Mouse (Mus musculus) midbrain, embryonic 16.5 days (tissue): ENCODE results near the gene Hbb-bh1. TPM values are rescaled to one million over a fixed set of nuclear protein-coding genes. Genes with fewer than 3 reads are reported as not detected.
"Not testable (repeated sequence)": the region's sequence is repeated elsewhere in the genome, so short reads cannot be mapped to it uniquely, and the experiment has no call there.

ENCODE experiments used
- ATAC-seq: fragments of 200-750 bp; cut with Nextera tagmentation; 2 replicates; pipeline ENCODE4 v1.8.0; 2017; ENCODE audit warnings: moderate TSS enrichment
- H3K27ac ChIP-seq: fragments of 300-500 bp; sonication (generic); 2 replicates; pipeline ENCODE4 v1.5.1; 2014; ENCODE audit warnings: mild to moderate bottlenecking, low read length, mixed read lengths
- H3K27me3 ChIP-seq: fragments of 300-500 bp; sonication (generic); 2 replicates; pipeline ENCODE4 v1.6.1; 2014; ENCODE audit warnings: low read depth, low read length, mixed read lengths; ENCODE audit not compliant: control insufficient read depth, insufficient read depth
- H3K36me3 ChIP-seq: fragments of 300-500 bp; sonication (generic); 2 replicates; pipeline ENCODE4 v1.6.1; 2014; ENCODE audit warnings: mild to moderate bottlenecking, low read length, moderate library complexity, mixed read lengths; ENCODE audit not compliant: control insufficient read depth, insufficient read depth
- H3K4me1 ChIP-seq: fragments of 300-500 bp; sonication (generic); 2 replicates; pipeline ENCODE4 v1.6.1; 2014; ENCODE audit warnings: mild to moderate bottlenecking, low read length, mixed read lengths; ENCODE audit not compliant: control insufficient read depth, insufficient read depth
- H3K4me2 ChIP-seq: fragments of 300-500 bp; sonication (generic); 2 replicates; pipeline ENCODE4 v1.6.1; 2014; ENCODE audit warnings: mild to moderate bottlenecking, low read length, mixed read lengths
- H3K4me3 ChIP-seq: fragments of 300-500 bp; sonication (generic); 2 replicates; pipeline ENCODE4 v1.5.1; 2014; ENCODE audit warnings: low read depth, mild to moderate bottlenecking, low read length, moderate library complexity, mixed read lengths
- H3K9ac ChIP-seq: fragments of 300-500 bp; sonication (generic); 2 replicates; pipeline ENCODE4 v1.6.1; 2014; ENCODE audit warnings: low read depth, low read length, mixed read lengths
- H3K9me3 ChIP-seq: fragments of 300-500 bp; sonication (generic); replicated peaks from 2 replicates; pipeline ENCODE4 v1.6.1; 2014; ENCODE audit warnings: mild to moderate bottlenecking, low read length, mixed read lengths; ENCODE audit not compliant: control insufficient read depth, poor library complexity, severe bottlenecking
- WGBS: fragments of 180-500 bp; shearing (Covaris S2); extraction: QIAGEN DNeasy Blood & Tissue Kit; methylation state at CpG from one replicate; pipeline ENCODE4 v1.1.7; 2014; 5-methylcytosine and 5-hydroxymethylcytosine counted together
- polyA plus RNA-seq: library from polyadenylated mRNA; unstranded; fragments of >200 nt; fragmentation: Nextera tagmentation; extraction: Ambion mirVana; gene quantifications from 2 replicates; pipeline ENCODE4 v1.2.1, GENCODE M21; 2015

Hbb-bh1 gene
- polyA plus RNA-seq, 1 experiment from 2014 or later, result not detected

DNA sequence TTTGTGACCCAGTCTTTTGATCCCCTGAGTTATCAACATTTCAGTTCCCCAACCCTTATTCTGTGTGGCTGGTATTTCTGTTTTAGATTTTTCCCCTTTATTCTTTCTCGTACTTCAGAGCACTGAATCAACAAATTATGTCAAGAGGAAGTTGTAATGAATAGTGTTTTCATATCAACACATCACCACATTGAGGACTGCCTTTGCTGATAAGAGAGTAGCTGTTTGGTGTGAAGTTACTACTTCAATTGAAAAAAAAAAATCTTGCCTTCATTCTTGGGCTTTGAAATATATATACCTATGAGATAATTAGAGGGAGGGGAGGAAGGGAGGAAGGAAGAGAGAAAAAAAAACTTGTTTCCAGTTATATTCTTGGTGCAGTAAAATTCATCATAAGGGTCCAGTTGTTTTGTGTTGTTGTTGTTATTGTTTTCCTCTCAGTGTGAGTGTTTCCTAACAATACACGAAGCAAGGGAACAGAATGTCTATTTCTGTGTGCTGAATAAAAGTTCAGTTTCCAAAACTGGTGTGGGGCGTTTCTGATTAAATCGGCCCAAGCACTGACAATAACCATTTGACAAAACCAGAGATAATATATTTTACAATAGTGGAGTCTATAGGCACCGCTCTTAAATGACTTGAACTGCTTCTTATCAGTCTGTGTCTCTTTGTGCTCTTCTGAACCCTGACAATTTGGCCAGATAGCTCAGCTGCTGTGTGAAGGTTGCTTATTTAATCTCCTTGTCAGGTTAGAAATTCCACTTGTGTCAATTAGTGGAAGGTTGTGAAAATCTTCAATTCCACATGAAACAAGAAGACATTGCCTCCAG lies 33.8 kb downstream of the Hbb-bh1 start:
- WGBS, result 72% methylated on average over 5 of the region's 5 CpGs
- no peak for ATAC-seq
- no peaks in the 10 kb centered on the region for H3K27me3 ChIP-seq

DNA sequence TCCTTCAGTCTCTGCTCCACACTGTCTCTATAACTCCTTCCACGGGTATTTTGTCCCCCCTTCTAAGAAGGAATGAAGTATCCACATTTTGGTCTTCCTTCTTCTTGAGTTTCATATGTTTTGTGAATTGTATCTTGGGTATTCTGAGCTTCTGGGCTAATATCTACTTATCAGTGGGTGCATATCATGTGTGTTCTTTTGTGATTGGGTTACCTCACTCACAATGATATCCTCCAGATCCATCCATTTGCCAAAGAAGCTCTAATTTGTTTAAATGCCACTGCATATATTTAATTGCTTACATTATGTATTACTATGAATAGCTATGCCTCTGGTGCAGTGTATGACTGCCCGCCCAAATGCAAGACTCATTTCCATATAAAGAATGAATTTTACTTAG lies 34.8 kb downstream of the Hbb-bh1 start:
- not testable (repeated sequence) for H3K4me1 ChIP-seq, H3K4me3 ChIP-seq, H3K27me3 ChIP-seq, H3K9me3 ChIP-seq, H3K9ac ChIP-seq, H3K36me3 ChIP-seq, H3K4me2 ChIP-seq, H3K27ac ChIP-seq, ATAC-seq
- 80% methylated on average over 2 of the region's 2 CpGs for WGBS

More for the DNA sequence above, 33.8 kb downstream of the Hbb-bh1 start:
- Histone ChIP-seq H3K4me1 (no peaks in the 10 kb centered on the region), H3K9me3 (no peaks in the 10 kb centered on the region), H3K36me3 (no peaks in the 10 kb centered on the region), H3K4me2 (no peak overlapping the region), H3K4me3 (no peak overlapping the region), H3K9ac (no peak overlapping the region), H3K27ac (no peak overlapping the region)

DNA sequence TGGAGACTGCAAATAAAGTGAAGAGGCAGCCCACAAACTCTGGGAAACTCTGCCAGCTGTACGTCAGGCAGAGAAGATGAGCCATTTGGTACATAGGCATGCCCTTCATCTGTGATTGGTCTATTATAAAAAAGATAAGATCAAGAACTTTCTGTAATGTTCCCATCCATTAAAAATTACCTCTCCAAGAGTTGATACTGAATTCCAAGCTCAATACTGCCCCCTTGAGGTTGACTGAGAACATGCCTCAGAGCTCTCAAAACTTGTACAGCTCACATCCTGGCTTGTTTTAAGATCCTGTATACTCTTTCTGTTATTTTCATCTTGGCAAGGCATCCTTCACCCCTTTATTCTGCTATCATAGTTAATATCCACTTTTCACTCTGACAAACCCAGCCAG lies 36.1 kb downstream of the Hbb-bh1 start:
- Histone ChIP-seq H3K27ac (no peak overlapping the region), H3K9ac (no peak overlapping the region), H3K4me3 (no peak overlapping the region), H3K4me2 (no peak overlapping the region), H3K27me3 (no peaks in the 10 kb centered on the region), H3K36me3 (no peaks in the 10 kb centered on the region), H3K9me3 (no peaks in the 10 kb centered on the region), H3K4me1 (no peaks in the 10 kb centered on the region)
- WGBS, result 61% methylated on average over 1 of the region's 1 CpGs
- ATAC-seq, result no peak

DNA sequence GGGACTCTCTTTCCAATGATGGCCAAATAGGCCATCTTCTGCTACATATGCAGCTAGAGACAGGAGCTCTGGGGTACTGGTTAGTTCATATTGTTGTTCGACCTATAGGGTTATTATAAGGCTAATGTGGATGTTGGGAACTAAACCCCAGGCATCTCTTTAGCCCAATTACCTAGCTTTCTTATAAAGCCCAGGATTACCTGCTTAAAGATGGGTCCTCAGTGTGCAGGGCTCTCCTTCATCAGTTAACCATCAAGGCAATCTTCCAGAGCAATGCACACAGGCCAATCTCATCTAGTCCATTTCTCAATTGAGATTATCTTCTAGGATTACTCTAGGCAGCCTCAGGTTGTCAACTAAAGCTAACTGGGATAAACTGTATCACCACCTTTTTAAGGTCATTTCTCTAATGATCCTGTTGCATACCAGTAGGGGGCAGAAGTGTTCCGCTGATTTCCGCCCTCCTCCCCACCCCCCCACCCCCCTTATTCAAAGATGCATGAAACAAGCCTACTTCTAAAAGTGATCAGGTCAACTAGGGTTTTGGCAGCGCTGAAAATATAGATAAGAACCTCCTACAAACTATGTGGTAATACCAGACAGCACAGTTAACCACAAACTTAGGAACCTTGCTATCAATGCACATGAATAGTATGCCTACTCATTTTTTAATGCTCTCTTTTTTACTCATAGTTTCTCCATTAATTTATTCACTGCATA lies 50.1 kb downstream of the Hbb-bh1 start:
- Histone ChIP-seq H3K4me3 (no peak overlapping the region), H3K4me2 (no peak overlapping the region), H3K27ac (no peak overlapping the region), H3K27me3 (no peaks in the 10 kb centered on the region), H3K9me3 (no peaks in the 10 kb centered on the region), H3K4me1 (no peaks in the 10 kb centered on the region), H3K9ac (no peak overlapping the region), H3K36me3 (no peaks in the 10 kb centered on the region)
- no peak for ATAC-seq
- WGBS, result 19% methylated on average over 4 of the region's 4 CpGs

DNA sequence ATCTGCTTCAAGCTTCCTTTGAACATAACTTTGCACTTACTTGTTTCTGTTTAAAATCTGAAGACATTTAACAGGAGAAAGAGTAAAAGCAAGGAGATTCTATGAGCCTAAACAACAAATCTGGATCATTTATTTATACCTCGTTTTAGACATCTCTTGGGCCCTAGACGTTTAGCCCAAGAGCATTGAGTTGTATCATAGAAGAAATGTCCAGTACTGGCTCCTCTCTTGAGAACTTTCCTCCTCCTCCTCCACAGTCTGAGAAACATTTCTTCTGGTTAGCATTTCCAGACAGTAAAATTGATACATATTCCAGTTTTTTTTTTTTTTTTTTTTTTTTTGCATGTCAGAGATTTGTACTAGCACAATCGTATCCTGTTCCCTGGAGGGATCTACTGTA lies 51.2 kb downstream of the Hbb-bh1 start, which contains the start of gene Olfr67:
Olfr67 (minus strand) TSS at position 101 of the 400 bp plus-strand sequence.
- 86% methylated on average over 3 of the region's 3 CpGs for WGBS
- no peak within 1 kb of the TSS for H3K9ac ChIP-seq
- no peaks in the 10 kb centered on the region for H3K36me3 ChIP-seq
- H3K4me1 ChIP-seq, result no peaks in the 10 kb centered on the region
- no peaks in the 10 kb centered on the region for H3K27me3 ChIP-seq
- no peaks in the 10 kb centered on the region for H3K9me3 ChIP-seq
- H3K4me3 ChIP-seq, result no peak within 1 kb of the TSS
- no peak within 1 kb of the TSS for H3K4me2 ChIP-seq
- H3K27ac ChIP-seq, result no peak within 1 kb of the TSS
- no peak for ATAC-seq

Other genes with a start within 250 kb of the Hbb-bh1 start
- gene Olfr619, start 242.6 kb downstream of the Hbb-bh1 start, polyA plus RNA-seq, result not detected in 2 replicates
- gene Olfr620, start 230.6 kb downstream of the Hbb-bh1 start, polyA plus RNA-seq, result not detected in 2 replicates
- not detected in 2 replicates for gene Olfr622, start 200.5 kb downstream of the Hbb-bh1 start, polyA plus RNA-seq
- not detected in 2 replicates for gene Olfr623, start 179.5 kb downstream of the Hbb-bh1 start, polyA plus RNA-seq
- gene Olfr624, start 172.0 kb downstream of the Hbb-bh1 start, polyA plus RNA-seq, result not detected in 2 replicates
- gene Olfr625-ps1, start 160.4 kb downstream of the Hbb-bh1 start, polyA plus RNA-seq, result not detected in 2 replicates
- not detected in 2 replicates for gene Olfr243, start 128.5 kb downstream of the Hbb-bh1 start, polyA plus RNA-seq
- not detected in 2 replicates for gene Olfr628, start 112.8 kb downstream of the Hbb-bh1 start, polyA plus RNA-seq
- not detected in 2 replicates for gene Olfr629, start 98.2 kb downstream of the Hbb-bh1 start, polyA plus RNA-seq
- gene Olfr630, start 85.8 kb downstream of the Hbb-bh1 start, polyA plus RNA-seq, result not detected in 2 replicates
- not detected in 2 replicates for gene Olfr69, start 71.6 kb downstream of the Hbb-bh1 start, polyA plus RNA-seq
- not detected in 2 replicates for gene Olfr68, start 63.5 kb downstream of the Hbb-bh1 start, polyA plus RNA-seq
- gene Olfr67, start 51.3 kb downstream of the Hbb-bh1 start, polyA plus RNA-seq, result not detected in 2 replicates
- gene Hbb-bt, start 29.2 kb downstream of the Hbb-bh1 start, polyA plus RNA-seq, result 1,229 and 1,369 TPM in 2 replicates
- gene Hbb-bs, start 15.1 kb downstream of the Hbb-bh1 start, polyA plus RNA-seq, result 4,227 and 4,621 TPM in 2 replicates
- not detected in 2 replicates for gene Hbb-bh2, start 2.6 kb downstream of the Hbb-bh1 start, polyA plus RNA-seq
- gene Hbb-y, start 10.1 kb upstream of the Hbb-bh1 start, polyA plus RNA-seq, result 6.2 and 23.2 TPM in 2 replicates
- not detected in 2 replicates for gene Olfr66, start 43.1 kb upstream of the Hbb-bh1 start, polyA plus RNA-seq
- not detected in 2 replicates for gene Olfr64, start 51.3 kb upstream of the Hbb-bh1 start, polyA plus RNA-seq
- not detected in 2 replicates for gene Olfr65, start 60.3 kb upstream of the Hbb-bh1 start, polyA plus RNA-seq
- gene Olfr631, start 85.7 kb upstream of the Hbb-bh1 start, polyA plus RNA-seq, result not detected in 2 replicates
- gene Olfr632, start 91.2 kb upstream of the Hbb-bh1 start, polyA plus RNA-seq, result not detected in 2 replicates
- gene Olfr633, start 101.3 kb upstream of the Hbb-bh1 start, polyA plus RNA-seq, result not detected in 2 replicates
- gene Olfr635, start 128.0 kb upstream of the Hbb-bh1 start, polyA plus RNA-seq, result 0.03 TPM in 1 of 2 replicates, not detected in the other
- gene Olfr638, start 155.6 kb upstream of the Hbb-bh1 start, polyA plus RNA-seq, result not detected in 2 replicates
- 0.04 TPM in 1 of 2 replicates, not detected in the other for gene Olfr639, start 174.1 kb upstream of the Hbb-bh1 start, polyA plus RNA-seq
- gene Olfr640, start 182.4 kb upstream of the Hbb-bh1 start, polyA plus RNA-seq, result not detected in 2 replicates
- gene Olfr641, start 192.3 kb upstream of the Hbb-bh1 start, polyA plus RNA-seq, result not detected in 2 replicates
- gene Olfr642, start 209.5 kb upstream of the Hbb-bh1 start, polyA plus RNA-seq, result not detected in 2 replicates
- not detected in 2 replicates for gene 4930516K23Rik, start 218.3 kb upstream of the Hbb-bh1 start, polyA plus RNA-seq
- not detected in 2 replicates for gene Olfr644, start 228.7 kb upstream of the Hbb-bh1 start, polyA plus RNA-seq
- not detected in 2 replicates for gene Olfr645, start 242.3 kb upstream of the Hbb-bh1 start, polyA plus RNA-seq